Mouse (Mus musculus): ENCODE measurements at regions not wholly inside any gene's neighbourhood (a gene's known extent, or its start where the extent isn't known, plus 50 kb on each side); places are given as distances from the start of the nearest gene placed in this dataset.
"Not testable (repeated sequence)": the region's sequence is repeated elsewhere in the genome, so short reads cannot be mapped to it uniquely, and the experiment has no call there.

GRCm38 (mm10) chr5:97277795-97278572, 114.2 kb downstream of the Naa11 start:
- H3K27me3 ChIP-seq (ENCODE audit: control insufficient read depth, insufficient read depth, low read length) = no peaks in the 10 kb centered on the region
- peak overlapping the region; percentile 42 for H3K4me3 ChIP-seq (ENCODE audit: control insufficient read depth, low read depth, low read length)
- H3K4me1 ChIP-seq (ENCODE audit: control insufficient read depth, insufficient read depth, low read length) = peaks cover 4% of the 10 kb centered on the region
- H3K36me3 ChIP-seq (ENCODE audit: control insufficient read depth, insufficient read depth, low read length) = no peaks in the 10 kb centered on the region
- H3K27ac ChIP-seq (ENCODE audit: control insufficient read depth, insufficient read depth, low read depth, low read length) = no peak overlapping the region
- TF ChIP-seq POLR2A (IDR thresholded peaks at IDR 0.05; ENCODE audit: control insufficient read depth, low read depth, low read length) (no peak), CTCF (IDR thresholded peaks at IDR 0.05; ENCODE audit: control insufficient read depth, insufficient read depth, insufficient replicate concordance, low read depth, low read length) (no peak)

- TF ChIP-seq CTCF (IDR thresholded peaks at IDR 0.05; ENCODE audit: control insufficient read depth, insufficient read depth, insufficient replicate concordance, low read depth, low read length) (no peak), POLR2A (IDR thresholded peaks at IDR 0.05; ENCODE audit: control insufficient read depth, low read depth, low read length) (no peak)
- Histone ChIP-seq H3K4me1 (ENCODE audit: control insufficient read depth, insufficient read depth, low read length) (peaks cover 4% of the 10 kb centered on the region), H3K4me3 (ENCODE audit: control insufficient read depth, low read depth, low read length) (no peak overlapping the region), H3K27me3 (ENCODE audit: control insufficient read depth, insufficient read depth, low read length) (no peaks in the 10 kb centered on the region), H3K27ac (ENCODE audit: control insufficient read depth, insufficient read depth, low read depth, low read length) (no peak overlapping the region), H3K36me3 (ENCODE audit: control insufficient read depth, insufficient read depth, low read length) (no peaks in the 10 kb centered on the region)
These were observed 115.5 kb downstream of the Naa11 start for GRCm38 (mm10) chr5:97276724-97277123.

DNA sequence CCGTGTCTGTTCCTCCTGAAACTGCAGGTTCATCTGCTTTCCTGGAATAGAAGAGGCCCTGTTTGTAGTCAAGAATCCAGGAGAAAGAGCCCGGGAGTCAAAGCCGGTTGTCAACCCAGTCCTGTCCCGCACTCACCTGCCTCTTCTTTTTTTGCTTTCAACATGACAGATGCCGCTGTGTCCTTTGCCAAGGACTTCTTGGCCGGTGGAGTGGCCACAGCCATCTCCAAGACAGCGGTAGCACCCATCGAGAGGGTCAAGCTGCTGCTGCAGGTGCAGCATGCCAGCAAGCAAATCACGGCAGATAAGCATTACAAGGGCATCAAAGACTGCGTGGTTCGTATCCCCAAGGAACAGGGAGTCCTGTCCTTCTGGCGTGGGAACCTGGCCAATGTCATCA, 127.5 kb downstream of the Naa11 start:
- not testable (repeated sequence) for H3K4me1 ChIP-seq (ENCODE audit: control insufficient read depth, insufficient read depth, low read length); H3K4me3 ChIP-seq (ENCODE audit: control insufficient read depth, low read depth, low read length); H3K36me3 ChIP-seq (ENCODE audit: control insufficient read depth, insufficient read depth, low read length); H3K27ac ChIP-seq (ENCODE audit: control insufficient read depth, insufficient read depth, low read depth, low read length); H3K27me3 ChIP-seq (ENCODE audit: control insufficient read depth, insufficient read depth, low read length)

- H3K36me3 ChIP-seq (ENCODE audit: control insufficient read depth, insufficient read depth, low read length) = no peaks in the 10 kb centered on the region
- H3K27me3 ChIP-seq (ENCODE audit: control insufficient read depth, insufficient read depth, low read length) = no peaks in the 10 kb centered on the region
- TF ChIP-seq POLR2A (IDR thresholded peaks at IDR 0.05; ENCODE audit: control insufficient read depth, low read depth, low read length) (no peak), CTCF (IDR thresholded peaks at IDR 0.05; ENCODE audit: control insufficient read depth, insufficient read depth, insufficient replicate concordance, low read depth, low read length) (no peak)
- H3K4me3 ChIP-seq (ENCODE audit: control insufficient read depth, low read depth, low read length) = no peak overlapping the region
- H3K27ac ChIP-seq (ENCODE audit: control insufficient read depth, insufficient read depth, low read depth, low read length) = no peak overlapping the region
- no peaks in the 10 kb centered on the region for H3K4me1 ChIP-seq (ENCODE audit: control insufficient read depth, insufficient read depth, low read length)
These were observed 135.1 kb downstream of the Naa11 start for GRCm38 (mm10) chr5:97257106-97257505.

- TF ChIP-seq POLR2A (IDR thresholded peaks at IDR 0.05; ENCODE audit: control insufficient read depth, low read depth, low read length) = no peak
- no peak for TF ChIP-seq CTCF (IDR thresholded peaks at IDR 0.05; ENCODE audit: control insufficient read depth, insufficient read depth, insufficient replicate concordance, low read depth, low read length)
- H3K27me3 ChIP-seq (ENCODE audit: control insufficient read depth, insufficient read depth, low read length) = no peaks in the 10 kb centered on the region
- H3K36me3 ChIP-seq (ENCODE audit: control insufficient read depth, insufficient read depth, low read length) = no peaks in the 10 kb centered on the region
- H3K4me3 ChIP-seq (ENCODE audit: control insufficient read depth, low read depth, low read length) = no peak overlapping the region
- H3K27ac ChIP-seq (ENCODE audit: control insufficient read depth, insufficient read depth, low read depth, low read length) = no peak overlapping the region
- H3K4me1 ChIP-seq (ENCODE audit: control insufficient read depth, insufficient read depth, low read length) = no peaks in the 10 kb centered on the region
These were observed 135.6 kb downstream of the Naa11 start for GRCm38 (mm10) chr5:97256445-97257060.

DNA sequence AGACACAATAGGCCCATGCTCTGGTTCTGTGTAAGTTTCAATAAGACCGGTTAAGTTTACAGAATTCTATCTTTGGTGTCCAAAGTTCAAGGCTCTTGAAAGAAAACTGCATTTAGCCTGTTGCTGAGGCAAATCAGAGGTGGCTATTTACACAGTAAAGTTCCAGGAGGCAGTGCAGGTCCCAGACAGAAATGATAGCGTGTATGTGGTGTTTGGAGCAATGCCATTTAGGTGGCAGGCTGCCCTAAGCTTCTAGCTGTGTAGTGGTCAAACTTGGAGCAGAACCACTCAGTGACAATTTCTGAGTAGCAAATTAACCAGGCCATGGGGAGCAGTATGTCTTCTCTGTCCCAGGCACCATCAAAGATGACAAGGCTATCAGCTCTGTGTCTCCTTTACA, 125.5 kb upstream of the Paqr3 start:
- Histone ChIP-seq H3K27me3 (ENCODE audit: control insufficient read depth, insufficient read depth, low read length) (no peaks in the 10 kb centered on the region), H3K4me3 (ENCODE audit: control insufficient read depth, low read depth, low read length) (no peak overlapping the region), H3K36me3 (ENCODE audit: control insufficient read depth, insufficient read depth, low read length) (no peaks in the 10 kb centered on the region), H3K27ac (ENCODE audit: control insufficient read depth, insufficient read depth, low read depth, low read length) (no peak overlapping the region), H3K4me1 (ENCODE audit: control insufficient read depth, insufficient read depth, low read length) (no peaks in the 10 kb centered on the region)
- TF ChIP-seq CTCF (IDR thresholded peaks at IDR 0.05; ENCODE audit: control insufficient read depth, insufficient read depth, insufficient replicate concordance, low read depth, low read length) = no peak

DNA sequence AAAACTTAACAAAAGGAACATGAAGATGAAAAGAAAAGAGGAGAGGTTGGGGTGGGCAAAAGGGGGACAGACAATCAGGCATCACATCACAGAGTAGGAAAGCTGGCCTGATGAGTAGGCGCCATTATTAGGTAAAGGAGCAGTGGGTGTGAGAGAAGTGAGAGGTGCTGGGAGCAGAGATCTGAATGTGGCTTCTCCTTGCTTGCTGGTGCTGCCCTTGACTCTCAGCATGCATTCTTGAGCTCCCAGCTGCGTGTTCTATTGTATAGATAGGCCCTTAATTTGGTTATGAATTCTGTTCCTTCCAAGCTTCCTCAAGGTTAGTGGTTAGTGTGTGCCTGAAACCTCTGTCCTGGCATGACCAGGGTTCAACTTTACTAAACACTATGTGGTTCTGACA, 115.0 kb upstream of the Paqr3 start:
- Histone ChIP-seq H3K27ac (ENCODE audit: control insufficient read depth, insufficient read depth, low read depth, low read length) (no peak overlapping the region), H3K4me1 (ENCODE audit: control insufficient read depth, insufficient read depth, low read length) (peaks cover 2% of the 10 kb centered on the region; the same call in 1 of the 2 replicates), H3K27me3 (ENCODE audit: control insufficient read depth, insufficient read depth, low read length) (no peaks in the 10 kb centered on the region), H3K4me3 (ENCODE audit: control insufficient read depth, low read depth, low read length) (no peak overlapping the region), H3K36me3 (ENCODE audit: control insufficient read depth, insufficient read depth, low read length) (no peaks in the 10 kb centered on the region)
- TF ChIP-seq CTCF (IDR thresholded peaks at IDR 0.05; ENCODE audit: control insufficient read depth, insufficient read depth, insufficient replicate concordance, low read depth, low read length) (no peak), POLR2A (IDR thresholded peaks at IDR 0.05; ENCODE audit: control insufficient read depth, low read depth, low read length) (no peak)

Data from testis, adult 2 months (tissue).